9 mouse cellular contexts compared by ENCODE assay signal in the genomic region with DNA sequence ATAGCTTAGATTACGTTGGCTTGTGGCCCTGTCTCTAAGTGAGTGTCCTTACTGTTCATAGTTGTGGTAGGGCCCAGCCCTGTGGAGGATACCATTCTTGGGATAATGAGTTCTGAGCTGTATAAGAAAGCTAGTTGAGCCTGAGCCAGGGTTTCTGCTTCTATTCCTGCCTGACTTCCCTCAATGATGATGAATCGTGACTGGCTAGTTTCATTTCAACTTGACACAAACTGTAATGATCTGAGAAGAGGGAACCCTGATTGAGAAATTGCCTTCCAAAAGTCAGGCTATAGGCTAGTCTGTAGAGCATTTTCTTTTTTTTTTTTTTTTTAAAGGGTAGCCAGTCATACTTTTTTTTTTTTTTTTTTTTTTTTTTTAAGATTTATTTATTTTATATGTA. TPM values are rescaled to one million over a fixed set of nuclear protein-coding genes. Genes with fewer than 3 reads are reported as not detected.
DNase-seq lines count a peak whose midpoint lies in the region; ATAC-seq and TF ChIP-seq lines count a peak whose summit lies in the region.
"Had no signal": no experiment of that assay in that cellular context is flagged by ENCODE, and none has a peak within 500 bp of the region (broad histone marks: within the 10 kb centered on the region; RNA-seq: fewer than 3 reads in every experiment).

No protein-coding gene starts in this region.

- TF ChIP-seq POLR2A in bone marrow macrophage, adult 2 months (IDR thresholded peaks at IDR 0.05; ENCODE audit: borderline replicate concordance, low read depth, low read length), result no peak

- no peak overlapping the region for H3K27ac ChIP-seq in heart, embryonic 15.5 days
- H3K27ac ChIP-seq in bone marrow macrophage, adult 2 months (ENCODE audit: insufficient read depth, low read depth, low read length), result peak overlapping the region; percentile 64
- no peak overlapping the region for H3K27ac ChIP-seq in liver, embryonic 14.5 days

- 76% methylated on average over 2 of the region's 2 CpGs for WGBS in heart, embryonic 15.5 days
- 41% methylated on average over 2 of the region's 2 CpGs for WGBS in liver, embryonic 14.5 days (ENCODE audit: insufficient replicate concordance)

- H3K9me3 ChIP-seq in heart, embryonic 15.5 days (replicated peaks), result no peaks in the 10 kb centered on the region
- H3K9me3 ChIP-seq in liver, embryonic 14.5 days (ENCODE audit: control insufficient read depth, low read length), result no peaks in the 10 kb centered on the region

- ATAC-seq in heart, embryonic 15.5 days (replicated peaks; ENCODE audit: insufficient number of reproducible peaks, insufficient read depth, low FRiP score, low read depth), result no peak
- no peak for ATAC-seq in liver, embryonic 14.5 days (ENCODE audit: insufficient read depth)
- ATAC-seq in inflammation-experienced regulatory T-cells, adult 6 months, result no peak

- no peak overlapping the region for H3K9ac ChIP-seq in heart, embryonic 15.5 days
- H3K9ac ChIP-seq in liver, embryonic 14.5 days (replicated peaks), result peak overlapping the region; percentile 77

- DNase-seq in heart, postnatal 10 days, result no peak
- DNase-seq in 3T3-L1 (ENCODE audit: low read depth, low spot score), result peak; percentile 42
- DNase-seq in liver, embryonic 14.5 days (ENCODE audit: low read depth in 3 of 3, low spot score in 3 of 3), result peak in 1 of 3 experiments; percentile 13
- no peak for DNase-seq in cerebellum, adult 11 months
- no peak for DNase-seq in right cerebral cortex, postnatal 25 days
- DNase-seq: gastrocnemius, postnatal 10 days had no signal

- no peaks in the 10 kb centered on the region for H3K27me3 ChIP-seq in heart, embryonic 15.5 days
- H3K27me3 ChIP-seq in liver, embryonic 14.5 days (ENCODE audit: control insufficient read depth, insufficient read depth, low read length), result no peaks in the 10 kb centered on the region

- H3K4me2 ChIP-seq in heart, embryonic 15.5 days, result peak overlapping the region; percentile 70; the same call in 1 of the 2 replicates
- H3K4me2 ChIP-seq in liver, embryonic 14.5 days (ENCODE audit: low read depth), result peak overlapping the region; percentile 82

- peaks cover 21% of the 10 kb centered on the region for H3K36me3 ChIP-seq in heart, embryonic 15.5 days
- peaks cover 32% of the 10 kb centered on the region for H3K36me3 ChIP-seq in liver, embryonic 14.5 days (replicated peaks; ENCODE audit: control insufficient read depth, insufficient read depth, low read depth)

- TF ChIP-seq EP300 in liver, embryonic 14.5 days (IDR thresholded peaks at IDR 0.05; ENCODE audit: low read depth), result no peak

- H3K4me1 ChIP-seq in heart, embryonic 15.5 days (replicated peaks), result peaks cover 9% of the 10 kb centered on the region; the same call in 1 of the 2 replicates
- peaks cover 8% of the 10 kb centered on the region for H3K4me1 ChIP-seq in bone marrow macrophage, adult 2 months (ENCODE audit: control insufficient read depth, insufficient read depth, low read length)
- peaks cover 2 to 12% of the 10 kb centered on the region in 2 experiments; a peak in 3 of 4 replicates for H3K4me1 ChIP-seq in liver, embryonic 14.5 days (replicated peaks; ENCODE audit: control insufficient read depth in 2 of 2, insufficient read depth in 2 of 2, low read length in 1 of 2)

- intact Hi-C loops in heart, postnatal 10 days (cut with DNase I), result loop anchor here (5.0 kb wide), 2 partner anchors 37 to 57 kb away; a partner anchor contains a TSS

- no peak for TF ChIP-seq CTCF in bone marrow macrophage, adult 2 months (IDR thresholded peaks at IDR 0.05; ENCODE audit: low read depth, low read length)
- TF ChIP-seq CTCF in liver, embryonic 14.5 days (IDR thresholded peaks at IDR 0.05; ENCODE audit: low read depth), result no peak

- H3K4me3 ChIP-seq in heart, embryonic 15.5 days, result no peak overlapping the region
- peak overlapping the region; percentile 92 for H3K4me3 ChIP-seq in bone marrow macrophage, adult 2 months (ENCODE audit: insufficient read depth, low read length)
- peak overlapping the region; percentile 72 to 91 for H3K4me3 ChIP-seq in liver, embryonic 14.5 days (ENCODE audit: insufficient read depth in 1 of 2, low read depth in 2 of 2, low read length in 2 of 2)

RNA-seq across cellular contexts. Expression of a gene that starts 1.3 kb away (rescaled TPM):
- polyA plus RNA-seq in heart, embryonic 15.5 days (2015; fragmentation: Nextera tagmentation; extraction: Ambion mirVana), result 1.9 and 2.1 TPM in 2 replicates
- total RNA-seq in heart, postnatal 10 days (2021), result 1 to 10 TPM; 2.4 to 2.5 TPM
- 9.0 and 9.4 TPM in 2 replicates for polyA plus RNA-seq in bone marrow macrophage, adult 2 months (2012; ENCODE audit: insufficient read depth, insufficient read length, missing spikeins)
- polyA plus RNA-seq in liver, embryonic 14.5 days (2012; rRNA removed), result 9.6 and 13.3 TPM in 2 replicates
- 1.8 and 2.4 TPM in 2 replicates for polyA plus RNA-seq in liver, embryonic 14.5 days (2014; fragmentation: Nextera tagmentation; extraction: Ambion mirVana)
- polyA plus RNA-seq in inflammation-experienced regulatory T-cells, adult 6 months (2017; shearing (Covaris generic)), result 1 to 10 TPM in 1 of 3 experiments, under 1 TPM in 2; 0.54 to 2.6 (median 0.98) TPM

RNA-seq across cellular contexts. Expression of a gene that starts 36.6 kb away (rescaled TPM):
- 65.1 and 77.2 TPM in 2 replicates for polyA plus RNA-seq in heart, embryonic 15.5 days (2015; fragmentation: Nextera tagmentation; extraction: Ambion mirVana)
- 10 to 100 TPM; 86.4 to 96.1 TPM for total RNA-seq in heart, postnatal 10 days (2021)
- 136 and 169 TPM in 2 replicates for polyA plus RNA-seq in bone marrow macrophage, adult 2 months (2012; ENCODE audit: insufficient read depth, insufficient read length, missing spikeins)
- 17.5 and 35.3 TPM in 2 replicates for polyA plus RNA-seq in liver, embryonic 14.5 days (2012; rRNA removed)
- 46.1 and 48.0 TPM in 2 replicates for polyA plus RNA-seq in liver, embryonic 14.5 days (2014; fragmentation: Nextera tagmentation; extraction: Ambion mirVana)
- 100 to 1,000 TPM; 132 to 233 (median 189) TPM for polyA plus RNA-seq in inflammation-experienced regulatory T-cells, adult 6 months (2017; shearing (Covaris generic))
